Mouse (Mus musculus) gastrocnemius, postnatal 25 days (tissue): ENCODE data around the gene Olfr1312. TPM values are rescaled to one million over a fixed set of nuclear protein-coding genes. Genes with fewer than 3 reads are reported as not detected.
"Not testable (repeated sequence)": the region's sequence is repeated elsewhere in the genome, so short reads cannot be mapped to it uniquely, and the experiment has no call there.

Source experiments
- DNase-seq: peaks from one replicate; pipeline ENCODE4 v3.0.0; 2022
- long read RNA-seq, 2 experiments: library from polyadenylated mRNA; stranded (forward); transcript quantifications; one replicate each; pipeline ENCODE4 v2.0.0; 2021
- total RNA-seq, 2 experiments: library from RNA; stranded (reverse); gene quantifications; 1 replicate in 1 of 2; 2 replicates in 1 of 2; pipeline ENCODE4 v1.2.3; 2021

Olfr1312 gene
- total RNA-seq: not detected
- long read RNA-seq, experiment 1: 0 reads
- long read RNA-seq, experiment 2: 0 reads

GRCm38 (mm10) chr2:112050138-112050537 is at the start of gene Olfr1312:
Gene Olfr1312, minus strand, starts transcription at chr2:112050238.
- no peak for DNase-seq

DNA sequence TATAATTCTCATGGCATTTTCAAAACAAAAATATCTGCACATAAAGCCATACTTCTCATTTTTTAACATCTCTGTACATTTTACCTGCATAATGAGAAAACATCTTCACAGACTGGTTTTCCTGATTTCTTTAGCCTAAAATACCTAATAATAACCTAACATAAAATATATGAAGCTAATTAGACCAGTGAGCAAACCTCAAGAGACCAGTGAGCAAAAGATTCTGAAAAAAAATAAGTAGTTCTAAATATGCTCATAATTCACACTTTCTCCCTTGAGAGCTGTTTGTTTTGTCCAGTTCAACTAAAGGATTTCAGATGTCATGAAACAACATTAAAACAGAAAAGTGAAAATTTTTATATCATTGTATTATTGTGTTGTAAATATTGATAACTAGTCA is 46.6 kb upstream of the Olfr1312 start, which contains the start of gene Olfr1314:
Gene Olfr1314, minus strand, starts transcription at position 101 of the 400 bp plus-strand sequence.
- no peak for DNase-seq

- DNase-seq: no peak
These were observed 27.7 kb upstream of the Olfr1312 start, which contains the start of gene Olfr1313 for GRCm38 (mm10) chr2:112077743-112078142. Gene Olfr1313, minus strand, starts transcription at chr2:112077843.

DNA sequence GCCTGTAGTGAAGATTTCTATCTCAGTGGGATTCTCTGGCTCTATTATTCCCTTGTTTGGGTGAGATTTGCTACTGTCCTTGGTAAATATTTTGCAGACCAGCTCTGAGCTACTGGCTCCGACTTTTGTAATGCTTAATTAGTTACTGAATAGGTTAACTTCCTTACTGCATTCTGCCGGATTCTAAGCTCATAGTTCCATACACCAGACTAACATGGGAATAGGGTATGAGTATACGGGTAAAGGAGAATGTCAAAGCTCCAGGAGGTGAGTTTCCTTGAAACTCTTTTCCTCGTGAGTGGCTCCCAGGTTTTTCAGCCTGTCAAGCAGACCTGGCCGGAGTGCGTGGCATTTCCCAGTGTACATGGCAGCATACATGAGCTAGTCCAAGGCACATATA is 23.1 kb downstream of the Olfr1312 start:
- DNase-seq: not testable (repeated sequence)

DNA sequence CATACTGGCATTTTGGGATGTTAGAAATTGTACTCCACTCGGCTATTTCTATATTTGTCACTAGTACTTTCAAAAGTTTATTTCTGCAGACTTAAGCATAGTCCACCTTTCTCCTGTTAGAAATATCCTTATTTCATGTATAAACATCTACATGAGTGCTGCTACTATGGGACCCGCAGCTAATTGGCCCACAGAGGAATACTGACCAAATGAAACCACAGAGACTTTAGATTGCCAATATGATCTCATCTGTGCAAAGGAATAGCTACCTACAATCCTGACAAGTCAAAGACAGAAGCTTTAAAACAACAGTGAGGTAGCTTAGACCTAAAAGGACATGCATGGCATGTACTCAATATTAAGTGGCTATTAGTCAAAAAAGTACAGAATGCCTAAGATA is 25.7 kb downstream of the Olfr1312 start, which contains the start of gene Olfr1311:
Gene Olfr1311, minus strand, starts transcription at position 101 of the 400 bp plus-strand sequence.
- DNase-seq: no peak

- no peak for DNase-seq
These were observed 35.1 kb downstream of the Olfr1312 start for GRCm38 (mm10) chr2:112014900-112015299.

- DNase-seq: no peak
These were observed 37.4 kb downstream of the Olfr1312 start, which contains the start of gene Olfr1310 for GRCm38 (mm10) chr2:112012608-112013007. Gene Olfr1310, minus strand, starts transcription at chr2:112012708.

DNA sequence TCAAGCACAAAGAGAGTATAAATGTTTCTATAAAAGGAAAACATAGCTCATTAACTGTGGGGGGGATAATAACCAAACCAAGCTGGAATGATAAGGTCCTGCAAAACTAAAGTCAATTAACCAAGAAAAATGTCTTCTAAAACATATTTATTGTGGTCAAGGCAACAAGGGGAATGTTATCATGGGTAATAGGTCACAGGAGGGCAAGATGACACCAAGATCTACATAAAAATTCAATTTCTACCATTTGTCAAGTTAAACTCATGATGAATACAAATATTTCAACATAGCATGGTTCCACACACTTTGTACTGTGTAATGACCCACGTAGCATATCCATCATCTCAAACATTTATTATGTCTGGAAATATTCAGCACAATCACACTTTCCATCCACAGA is 59.9 kb downstream of the Olfr1312 start, which contains the start of gene Olfr1309:
Gene Olfr1309, minus strand, starts transcription at position 101 of the 400 bp plus-strand sequence.
- no peak for DNase-seq

Other genes starting within 250 kb of the Olfr1312 start
- gene Olfr1303, start 229.9 kb downstream of the Olfr1312 start, total RNA-seq: not detected
- not detected for gene Olfr1305, start 173.1 kb downstream of the Olfr1312 start, total RNA-seq
- gene Olfr1306, start 134.0 kb downstream of the Olfr1312 start, total RNA-seq: not detected
- gene Olfr1307, start 100.8 kb downstream of the Olfr1312 start, total RNA-seq: not detected
- not detected for gene Olfr1308, start 85.3 kb downstream of the Olfr1312 start, total RNA-seq
- gene Olfr1309, start 60.0 kb downstream of the Olfr1312 start, total RNA-seq: not detected
- not detected for gene Olfr1310, start 37.5 kb downstream of the Olfr1312 start, total RNA-seq
- not detected for gene Olfr1311, start 25.8 kb downstream of the Olfr1312 start, total RNA-seq
- gene Olfr1313, start 27.6 kb upstream of the Olfr1312 start, total RNA-seq: not detected
- gene Olfr1314, start 46.5 kb upstream of the Olfr1312 start, total RNA-seq: not detected
- not detected for gene Olfr1315-ps1, start 65.2 kb upstream of the Olfr1312 start, total RNA-seq
- gene Olfr1316, start 84.7 kb upstream of the Olfr1312 start, total RNA-seq: not detected
- not detected for gene Olfr1317, start 90.1 kb upstream of the Olfr1312 start, total RNA-seq
- gene Olfr1318, start 104.0 kb upstream of the Olfr1312 start, total RNA-seq: not detected
- 1 to 10 TPM; 2.1 to 2.3 TPM for gene Lpcat4, start 189.2 kb upstream of the Olfr1312 start, total RNA-seq
- gene Nutm1, start 209.1 kb upstream of the Olfr1312 start, total RNA-seq: not detected
- gene Nop10, start 211.7 kb upstream of the Olfr1312 start, total RNA-seq: 10 to 100 TPM; 49.2 to 55.4 TPM
- 10 to 100 TPM; 22.7 to 23.0 TPM for gene Slc12a6, start 215.6 kb upstream of the Olfr1312 start, total RNA-seq
- gene Gm21985, start 216.1 kb upstream of the Olfr1312 start, total RNA-seq: 1 to 10 TPM in 1 of 2 experiments, under 1 TPM in 1; 0.56 to 1.2 TPM